Mouse (Mus musculus) C2C12 (cell line): ENCODE measurements around the gene Phlda3.

Experiments
- CEBPB ChIP-seq: IDR thresholded peaks from one replicate; pipeline ENCODE4 v1.6.1; 2011; ENCODE audit warnings: low read depth, mild to moderate bottlenecking, control low read depth, moderate library complexity
- CTCF ChIP-seq: IDR thresholded peaks from one replicate; pipeline ENCODE4 v1.5.1; 2011; ENCODE audit not compliant: control insufficient read depth, insufficient read depth, insufficient read length
- FOSL1 ChIP-seq: IDR thresholded peaks from one replicate; pipeline ENCODE4 v1.8.0; 2011; ENCODE audit warnings: mild to moderate bottlenecking, low read length; ENCODE audit not compliant: poor library complexity, insufficient read depth, severe bottlenecking
- USF1 ChIP-seq: IDR thresholded peaks from one replicate; pipeline ENCODE4 v1.6.1; 2011; ENCODE audit warnings: low read depth, mild to moderate bottlenecking, control low read depth, moderate library complexity

GRCm38 (mm10) chr1:135771573-135771970 is 5.7 kb downstream of the Phlda3 start:
- no peak for TF ChIP-seq USF1
- TF ChIP-seq CTCF: no peak
- no peak for TF ChIP-seq CEBPB
- TF ChIP-seq FOSL1: no peak
